Mouse (Mus musculus) heart, postnatal 0 days (tissue): ENCODE data around the gene Ccdc188.

Source experiments
- CTCF ChIP-seq: IDR thresholded peaks from 2 replicates; pipeline ENCODE4 v1.5.1; 2016; ENCODE audit warnings: antibody characterized with exemption, control low read depth, low read depth
- EP300 ChIP-seq: IDR thresholded peaks from 2 replicates; pipeline ENCODE4 v1.6.1; 2016; ENCODE audit warnings: antibody characterized with exemption, low read depth

DNA sequence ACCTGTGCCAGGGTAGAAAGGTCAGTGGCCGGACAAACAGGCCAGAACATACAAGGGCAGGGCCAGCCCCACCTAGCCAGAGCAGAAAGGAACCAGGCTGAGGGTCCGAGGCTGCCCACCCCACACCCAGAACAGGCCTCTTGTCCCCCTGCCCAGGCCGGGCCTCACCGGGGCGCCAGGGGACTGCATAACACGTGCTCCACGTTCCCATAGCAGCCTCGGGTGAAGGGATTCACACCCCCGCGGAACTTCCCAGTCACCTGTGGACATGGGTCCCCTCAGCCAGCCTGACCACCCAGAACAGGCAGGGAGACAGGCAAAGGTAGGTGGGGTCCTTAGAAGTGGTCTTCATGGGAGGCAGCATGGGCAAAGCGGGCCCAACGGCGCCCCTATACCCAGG lies 9.5 kb downstream of the Ccdc188 start:
- TF ChIP-seq CTCF (no peak), EP300 (no peak)
